Mouse (Mus musculus) hindbrain, embryonic 10.5 days (tissue): Measurements from ENCODE around the gene Sec24d. TPM values are rescaled to one million over a fixed set of nuclear protein-coding genes. Genes with fewer than 3 reads are reported as not detected.

Experiments
- DNase-seq: peaks from one replicate; pipeline ENCODE4 v3.0.0-alpha.2; 2017; ENCODE audit warnings: low spot score
- H3K27ac ChIP-seq: fragments of 300-500 bp; sonication (generic); 2 replicates; pipeline ENCODE4 v1.5.1; 2016; ENCODE audit warnings: mild to moderate bottlenecking, moderate library complexity
- H3K27me3 ChIP-seq: fragments of 300-500 bp; sonication (generic); 2 replicates; pipeline ENCODE4 v1.6.1; 2016; ENCODE audit warnings: mild to moderate bottlenecking; ENCODE audit not compliant: poor library complexity, insufficient read depth, severe bottlenecking
- H3K36me3 ChIP-seq: fragments of 300-500 bp; sonication (generic); 2 replicates; pipeline ENCODE4 v1.6.1; 2016; ENCODE audit warnings: mild to moderate bottlenecking, moderate library complexity
- H3K4me1 ChIP-seq: fragments of 300-500 bp; sonication (generic); replicated peaks from 2 replicates; pipeline ENCODE4 v1.6.1; 2016; ENCODE audit warnings: mild to moderate bottlenecking
- H3K4me3 ChIP-seq: fragments of 300-500 bp; sonication (generic); 2 replicates; pipeline ENCODE4 v1.5.1; 2016; ENCODE audit warnings: mild to moderate bottlenecking, moderate library complexity
- H3K9me3 ChIP-seq: fragments of 300-500 bp; sonication (generic); 2 replicates; pipeline ENCODE4 v1.6.1; 2016; ENCODE audit warnings: mild to moderate bottlenecking, moderate library complexity
- WGBS: fragments of 180-500 bp; shearing (Covaris S2); methylation state at CpG from one replicate; pipeline ENCODE4 v1.1.7; 2016; 5-methylcytosine and 5-hydroxymethylcytosine counted together
- polyA plus RNA-seq: library from polyadenylated mRNA; unstranded; fragments of >200 nt; fragmentation: Nextera tagmentation; extraction: Ambion mirVana; gene quantifications from 2 replicates; pipeline ENCODE4 v1.2.1, GENCODE M21; 2016

Gene Sec24d
- polyA plus RNA-seq, 1 experiment from 2014 or later, result 20.1 TPM

DNA sequence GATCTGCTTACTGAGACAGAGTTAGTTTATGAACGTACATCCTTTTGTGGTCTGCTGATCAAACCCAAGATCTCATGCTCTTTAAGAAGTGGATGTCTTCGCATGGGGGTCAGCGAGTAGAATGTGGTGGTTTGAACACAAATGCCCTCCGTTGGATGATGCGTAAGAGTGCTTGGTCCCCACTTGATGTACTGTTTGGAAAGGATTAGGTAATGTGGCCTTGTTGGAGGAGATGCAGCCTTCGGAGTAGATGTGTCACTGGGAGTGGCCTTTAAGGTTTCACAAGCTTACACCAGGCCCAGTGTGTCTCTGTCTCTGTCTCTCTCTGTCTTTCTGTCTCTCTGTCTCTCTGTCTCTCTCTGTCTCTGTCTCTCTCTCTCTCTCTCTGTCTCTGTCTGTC lies 40.2 kb downstream of the Sec24d start:
- Histone ChIP-seq H3K4me3 (no peak overlapping the region), H3K4me1 (no peaks in the 10 kb centered on the region), H3K27ac (no peak overlapping the region), H3K36me3 (peaks cover 3% of the 10 kb centered on the region; the same call in 1 of the 2 replicates), H3K27me3 (no peaks in the 10 kb centered on the region), H3K9me3 (no peaks in the 10 kb centered on the region; the same call in 1 of the 2 replicates)
- no peak for DNase-seq
- WGBS, result 95% methylated on average over 6 of the region's 6 CpGs

DNA sequence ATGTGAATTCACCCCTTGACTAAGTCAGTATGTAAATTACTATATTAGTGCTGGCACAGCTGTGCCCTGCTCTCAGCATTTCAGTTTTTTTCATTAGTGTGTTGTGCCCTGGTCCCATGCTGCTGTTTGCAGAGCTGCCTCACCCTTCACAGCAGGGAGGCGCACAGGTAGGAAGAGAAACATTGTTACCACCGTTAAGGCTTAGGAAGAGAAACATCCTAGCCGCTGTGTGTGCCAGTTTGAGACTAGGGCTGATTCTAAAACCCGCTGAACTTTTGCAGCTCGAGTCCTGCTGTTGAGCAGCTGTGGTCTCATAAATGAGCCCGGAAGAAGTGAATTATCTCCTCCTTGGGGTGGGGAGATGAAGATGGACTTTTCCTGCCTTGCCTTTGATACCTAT lies 41.9 kb downstream of the Sec24d start:
- H3K36me3 ChIP-seq, result no peaks in the 10 kb centered on the region
- H3K27me3 ChIP-seq, result no peaks in the 10 kb centered on the region
- no peak overlapping the region for H3K27ac ChIP-seq
- 83% methylated on average over 6 of the region's 6 CpGs for WGBS
- DNase-seq, result no peak
- 0 out of 2 replicates have a peak, but pooled peaks cover 4% of the 10 kb centered on the region for H3K4me1 ChIP-seq
- H3K9me3 ChIP-seq, result no peaks in the 10 kb centered on the region
- no peak overlapping the region for H3K4me3 ChIP-seq

DNA sequence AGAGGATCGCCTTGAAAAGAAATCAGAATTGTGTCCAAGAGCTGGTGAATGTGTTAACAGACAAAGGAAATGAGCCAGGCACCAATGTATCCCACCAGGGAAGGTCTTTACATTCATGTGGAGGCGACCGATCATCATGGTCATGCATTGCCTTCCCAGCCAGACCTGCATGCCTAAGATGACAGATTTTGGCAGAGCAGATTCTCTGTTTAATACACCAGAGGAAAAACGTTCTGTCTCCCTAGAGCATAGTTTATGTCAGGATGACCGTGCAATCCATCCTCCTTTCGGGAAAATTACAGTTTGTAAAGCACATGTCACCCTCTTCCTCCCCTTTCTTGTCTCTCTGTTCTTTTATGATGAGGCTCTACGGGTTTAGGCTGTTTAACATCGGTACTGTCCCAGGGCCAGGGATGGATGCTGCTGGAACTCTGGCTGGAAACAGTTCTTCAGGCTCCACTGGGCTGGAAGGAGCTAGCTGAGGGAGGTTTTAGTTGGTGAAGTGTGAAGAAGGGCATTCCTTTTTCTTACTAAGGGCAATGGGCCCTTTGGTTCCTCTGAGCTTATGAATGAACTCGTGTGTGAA lies 45.3 kb downstream of the Sec24d start:
- Histone ChIP-seq H3K4me1 (0 out of 2 replicates have a peak, but pooled peaks cover 4% of the 10 kb centered on the region), H3K27ac (no peak overlapping the region), H3K4me3 (no peak overlapping the region), H3K27me3 (no peaks in the 10 kb centered on the region), H3K36me3 (no peaks in the 10 kb centered on the region), H3K9me3 (no peaks in the 10 kb centered on the region)
- 89% methylated on average over 9 of the region's 9 CpGs for WGBS
- DNase-seq, result no peak

DNA sequence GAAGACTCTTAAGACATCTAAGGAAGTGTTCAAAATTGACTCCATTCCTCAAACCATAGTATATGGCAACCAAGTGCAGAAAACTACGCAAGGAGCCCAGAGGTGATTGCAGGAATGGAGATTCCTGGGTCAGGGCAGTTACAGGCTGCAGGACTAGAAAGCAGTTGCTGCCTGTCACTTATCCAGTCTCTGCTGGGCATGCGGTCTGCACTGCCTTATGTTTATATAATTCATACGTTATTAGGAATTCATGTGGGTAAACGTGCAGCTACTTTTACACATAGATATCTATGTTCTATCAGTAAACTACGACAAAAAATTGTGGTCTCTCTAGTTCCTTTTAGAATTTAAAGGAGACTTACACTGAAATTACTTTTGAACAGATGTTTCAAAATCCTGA lies 46.2 kb downstream of the Sec24d start:
- no peak overlapping the region for H3K27ac ChIP-seq
- H3K4me3 ChIP-seq, result no peak overlapping the region
- WGBS, result 82% methylated on average over 5 of the region's 5 CpGs
- no peaks in the 10 kb centered on the region for H3K36me3 ChIP-seq
- H3K4me1 ChIP-seq, result 0 out of 2 replicates have a peak, but pooled peaks cover 4% of the 10 kb centered on the region
- no peak for DNase-seq
- H3K9me3 ChIP-seq, result no peaks in the 10 kb centered on the region
- H3K27me3 ChIP-seq, result no peaks in the 10 kb centered on the region

DNA sequence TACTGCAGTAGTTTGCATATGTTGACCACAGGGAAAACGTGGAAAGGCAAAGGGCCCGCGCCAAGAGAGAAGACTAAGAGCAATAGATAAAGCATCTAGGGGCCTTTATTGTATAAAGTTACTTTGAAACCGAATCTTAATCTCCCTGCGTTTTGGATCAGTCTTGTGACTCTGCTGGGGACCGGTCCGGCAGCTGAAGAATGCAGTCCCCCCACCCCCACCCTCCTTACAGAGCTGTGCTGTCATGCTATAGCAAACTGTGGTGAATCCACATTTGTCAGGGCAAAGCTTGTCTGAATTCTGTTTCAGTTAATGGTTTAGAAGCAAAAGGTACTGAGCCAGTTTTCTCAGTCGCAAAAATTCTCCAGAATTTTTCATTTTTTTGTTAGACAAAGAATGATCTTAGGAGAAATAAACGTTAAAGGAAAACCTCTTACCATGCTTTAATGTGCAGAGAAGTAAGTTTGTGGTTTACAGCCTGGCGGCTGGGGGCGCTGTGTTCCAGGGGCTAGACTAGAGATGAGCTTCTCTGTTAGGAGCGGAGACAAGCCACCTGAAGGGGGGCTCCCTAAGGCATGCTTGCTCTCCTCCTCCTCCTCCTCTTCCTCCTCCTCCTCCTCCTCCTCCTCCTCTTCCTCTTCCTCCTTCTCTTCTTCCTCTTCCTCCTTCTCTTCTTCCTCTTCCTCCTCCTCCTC lies 46.8 kb downstream of the Sec24d start:
- Histone ChIP-seq H3K4me1 (0 out of 2 replicates have a peak, but pooled peaks cover 4% of the 10 kb centered on the region), H3K4me3 (no peak overlapping the region), H3K36me3 (no peaks in the 10 kb centered on the region), H3K9me3 (no peaks in the 10 kb centered on the region), H3K27me3 (no peaks in the 10 kb centered on the region), H3K27ac (no peak overlapping the region)
- no peak for DNase-seq
- 25% methylated on average over 12 of the region's 12 CpGs for WGBS

DNA sequence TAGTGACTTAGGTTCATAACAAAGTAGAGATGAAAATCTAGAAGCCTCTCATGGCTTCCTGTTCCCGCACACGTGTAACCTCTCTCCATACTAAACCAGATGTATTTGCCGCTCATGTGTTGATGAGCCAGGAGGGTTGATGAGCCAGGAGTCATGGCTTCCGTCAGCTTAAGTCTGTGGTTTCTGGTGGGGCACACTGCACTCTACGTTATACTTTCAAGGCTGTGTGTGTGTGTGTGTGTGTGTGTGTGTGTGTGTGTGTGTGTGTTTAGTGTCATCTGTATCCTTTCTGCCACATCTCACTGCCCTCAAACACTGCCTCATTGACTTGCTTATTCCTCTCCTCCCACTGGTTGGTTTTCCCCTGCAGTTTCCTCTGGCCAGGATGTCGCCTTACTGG lies 48.8 kb downstream of the Sec24d start:
- Histone ChIP-seq H3K27ac (no peak overlapping the region), H3K36me3 (no peaks in the 10 kb centered on the region), H3K4me1 (0 out of 2 replicates have a peak, but pooled peaks cover 4% of the 10 kb centered on the region), H3K9me3 (no peaks in the 10 kb centered on the region), H3K27me3 (no peaks in the 10 kb centered on the region), H3K4me3 (no peak overlapping the region)
- WGBS, result 79% methylated on average over 6 of the region's 6 CpGs
- DNase-seq, result no peak

DNA sequence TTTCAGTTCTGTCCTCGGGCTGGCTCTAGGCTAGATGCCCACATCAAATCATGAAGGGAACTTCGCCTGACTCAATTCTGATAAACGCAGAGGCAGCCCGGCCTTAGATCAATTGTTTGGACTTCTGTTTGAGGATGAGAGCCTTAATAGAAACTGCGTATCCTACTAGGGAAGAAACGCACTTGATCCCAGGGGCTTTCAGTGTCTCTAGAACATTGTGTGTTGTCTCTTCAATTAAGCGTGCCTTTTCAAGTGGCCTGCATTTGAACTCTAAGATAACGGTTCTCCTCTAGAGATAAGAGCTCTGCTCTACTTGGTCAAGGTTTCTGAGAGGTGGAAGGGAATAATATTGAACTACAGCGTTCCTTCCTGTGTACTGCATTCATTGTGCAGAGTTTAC lies 49.8 kb downstream of the Sec24d start:
- H3K4me1 ChIP-seq, result 0 out of 2 replicates have a peak, but pooled peaks cover 4% of the 10 kb centered on the region

DNA sequence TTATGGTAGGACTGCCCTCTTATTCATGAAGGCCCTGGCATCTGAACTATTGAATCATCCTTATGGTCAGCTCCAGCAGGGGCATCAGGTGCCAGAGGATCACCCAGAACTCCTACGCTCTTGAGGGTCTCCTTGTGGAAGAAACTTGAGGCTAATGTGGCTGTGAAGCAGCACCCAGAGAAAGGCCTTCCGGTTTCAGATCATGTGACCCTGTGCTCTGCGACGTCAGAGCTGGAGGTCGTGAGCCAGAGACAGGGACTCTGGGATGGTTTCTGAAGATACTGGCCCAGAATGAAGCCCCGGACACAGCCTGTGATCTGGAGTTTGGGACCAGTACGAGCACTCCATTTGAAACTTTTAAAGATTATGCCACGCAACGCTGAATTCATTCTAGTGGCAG lies 53.1 kb downstream of the Sec24d start:
- 81% methylated on average over 9 of the region's 9 CpGs for WGBS

More for the DNA sequence above, 49.8 kb downstream of the Sec24d start:
- Histone ChIP-seq H3K27me3 (no peaks in the 10 kb centered on the region), H3K36me3 (no peaks in the 10 kb centered on the region), H3K4me3 (no peak overlapping the region), H3K9me3 (no peaks in the 10 kb centered on the region), H3K27ac (no peak overlapping the region)
- no peak for DNase-seq
- WGBS, result 89% methylated on average over 9 of the region's 9 CpGs

DNA sequence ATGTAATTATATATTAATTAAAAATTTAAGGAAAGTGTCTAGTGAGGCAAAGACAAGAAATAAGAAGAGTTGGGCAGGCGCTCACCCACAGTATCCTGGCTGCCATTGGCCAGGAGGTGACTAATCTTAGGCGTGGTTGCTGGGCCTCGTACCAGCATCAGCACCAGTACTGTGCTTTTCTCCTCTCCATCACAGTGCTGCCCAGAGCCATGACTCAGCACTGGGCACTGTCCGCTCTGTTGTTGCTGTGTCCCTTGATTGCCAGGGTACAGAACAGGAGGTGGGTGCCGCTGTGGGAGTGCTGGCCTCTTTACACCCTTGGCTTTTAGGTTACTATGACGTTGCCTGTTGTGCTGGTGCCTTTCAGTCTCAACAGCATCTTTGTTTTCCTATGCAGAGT lies 54.4 kb downstream of the Sec24d start:
- Histone ChIP-seq H3K4me3 (no peak overlapping the region), H3K9me3 (no peaks in the 10 kb centered on the region)
- WGBS, result 85% methylated on average over 6 of the region's 6 CpGs

More for the DNA sequence above, 53.1 kb downstream of the Sec24d start:
- Histone ChIP-seq H3K4me1 (no peaks in the 10 kb centered on the region), H3K27ac (no peak overlapping the region), H3K27me3 (no peaks in the 10 kb centered on the region), H3K36me3 (no peaks in the 10 kb centered on the region), H3K4me3 (no peak overlapping the region), H3K9me3 (no peaks in the 10 kb centered on the region)
- DNase-seq, result no peak

DNA sequence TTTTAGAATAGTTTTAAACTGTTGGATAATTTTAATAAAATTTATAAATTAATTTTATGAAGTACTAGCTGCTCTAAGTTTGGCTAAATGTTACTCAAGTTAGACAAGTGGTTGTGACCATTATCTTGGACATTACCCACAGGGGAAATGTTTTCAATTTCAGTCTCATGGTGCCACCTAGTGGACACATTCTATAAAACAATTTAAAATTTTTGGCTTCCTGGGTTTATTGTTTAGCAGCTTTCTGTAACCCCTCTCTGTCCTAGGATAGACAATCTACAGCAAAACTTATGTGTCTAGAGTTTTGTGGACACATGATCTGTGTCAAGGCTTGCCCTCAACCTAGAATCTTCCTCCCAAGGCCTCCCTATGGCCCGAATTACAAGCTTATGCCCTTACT lies 54.9 kb downstream of the Sec24d start:
- Histone ChIP-seq H3K9me3 (no peaks in the 10 kb centered on the region), H3K4me1 (no peaks in the 10 kb centered on the region), H3K4me3 (no peak overlapping the region), H3K36me3 (no peaks in the 10 kb centered on the region), H3K27ac (no peak overlapping the region), H3K27me3 (no peaks in the 10 kb centered on the region)
- WGBS, result 29% methylated on average over 1 of the region's 1 CpGs
- DNase-seq, result no peak

More for the DNA sequence above, 54.4 kb downstream of the Sec24d start:
- Histone ChIP-seq H3K36me3 (no peaks in the 10 kb centered on the region), H3K4me1 (no peaks in the 10 kb centered on the region), H3K27ac (no peak overlapping the region), H3K27me3 (no peaks in the 10 kb centered on the region)
- DNase-seq, result no peak

DNA sequence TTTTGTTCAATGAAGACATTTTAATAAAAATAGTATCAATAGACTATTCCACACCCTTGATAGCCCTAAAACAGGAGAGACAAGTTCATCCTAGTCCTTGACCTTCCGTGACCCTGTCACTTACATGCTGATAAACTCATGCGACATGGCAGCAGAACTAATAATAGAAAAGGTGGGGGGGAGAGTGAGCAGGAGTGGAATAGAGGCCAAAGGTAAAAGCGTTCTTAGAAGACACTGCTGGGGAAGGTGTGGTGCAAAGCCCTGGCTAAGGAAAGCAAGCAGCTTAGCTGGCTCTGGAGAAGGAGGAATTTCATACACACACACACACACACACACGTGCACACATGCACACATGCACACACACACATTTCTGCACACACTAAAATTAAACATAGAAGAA lies 57.1 kb downstream of the Sec24d start:
- DNase-seq, result no peak
- H3K4me1 ChIP-seq, result no peaks in the 10 kb centered on the region
- H3K27ac ChIP-seq, result no peak overlapping the region
- no peak overlapping the region for H3K4me3 ChIP-seq
- no peaks in the 10 kb centered on the region for H3K9me3 ChIP-seq
- H3K36me3 ChIP-seq, result no peaks in the 10 kb centered on the region
- 78% methylated on average over 4 of the region's 4 CpGs for WGBS
- no peaks in the 10 kb centered on the region for H3K27me3 ChIP-seq

DNA sequence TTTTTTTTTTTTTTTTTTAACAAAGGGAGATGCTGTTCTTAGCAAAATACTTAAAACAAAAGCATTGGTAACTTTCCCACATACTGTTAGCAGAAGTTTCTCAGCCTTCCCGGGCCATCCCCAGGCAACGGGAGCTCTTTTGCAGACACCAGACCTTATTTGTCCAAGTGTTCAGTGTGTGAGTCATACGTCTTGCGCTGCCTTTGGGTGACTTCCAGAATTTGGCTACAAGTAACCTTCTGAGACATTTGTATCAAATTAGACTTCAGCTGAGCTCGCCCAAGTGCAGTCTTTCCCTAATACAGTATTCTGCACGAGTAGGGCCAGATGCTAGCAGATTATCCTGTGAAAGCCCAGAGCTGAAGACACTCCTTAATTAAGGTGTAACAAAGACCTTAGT lies 62.0 kb downstream of the Sec24d start:
- 0 out of 2 replicates have a peak, but pooled peaks cover 5% of the 10 kb centered on the region for H3K4me1 ChIP-seq
- H3K4me3 ChIP-seq, result no peak overlapping the region
- H3K27ac ChIP-seq, result no peak overlapping the region
- no peaks in the 10 kb centered on the region for H3K9me3 ChIP-seq
- no peaks in the 10 kb centered on the region for H3K36me3 ChIP-seq
- H3K27me3 ChIP-seq, result no peaks in the 10 kb centered on the region
- 74% methylated on average over 6 of the region's 6 CpGs for WGBS
- DNase-seq, result no peak

DNA sequence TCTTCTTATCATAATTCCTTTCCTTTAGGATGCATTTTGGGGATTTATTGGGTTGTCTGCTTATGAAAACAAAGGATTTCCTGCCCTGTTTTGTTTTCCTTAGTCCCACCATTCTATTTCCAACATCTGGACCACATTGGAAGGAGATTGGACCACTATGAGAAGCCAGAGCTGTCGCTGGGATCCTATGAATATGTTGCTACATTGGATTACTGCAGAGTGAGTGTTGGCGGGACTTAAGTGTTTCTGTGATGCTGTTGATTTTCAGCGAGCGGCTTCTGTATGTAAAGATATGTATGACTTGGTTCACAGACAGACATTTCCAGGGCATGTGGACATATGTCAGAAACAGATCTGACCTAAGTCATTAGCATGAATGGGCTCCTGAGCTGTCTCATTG lies 63.0 kb downstream of the Sec24d start:
- Histone ChIP-seq H3K4me3 (no peak overlapping the region), H3K27me3 (no peaks in the 10 kb centered on the region), H3K9me3 (no peaks in the 10 kb centered on the region), H3K27ac (no peak overlapping the region), H3K36me3 (no peaks in the 10 kb centered on the region), H3K4me1 (0 out of 2 replicates have a peak, but pooled peaks cover 5% of the 10 kb centered on the region)
- 91% methylated on average over 4 of the region's 4 CpGs for WGBS
- DNase-seq, result no peak
